Mouse (Mus musculus): ENCODE measurements around the gene Lcp2. TPM values are rescaled to one million over a fixed set of nuclear protein-coding genes. Genes with fewer than 3 reads are reported as not detected.

Gene Lcp2
- total and polyA plus RNA-seq, 3 experiments = 19.4 to 24.0 (median 20.1) TPM

GRCm38 (mm10) chr11:34101827-34102226 is 55.1 kb downstream of the Lcp2 start:
- H3K27ac ChIP-seq (ENCODE audit: insufficient read depth, low read depth) = no peak overlapping the region
- dilution Hi-C loops (cut with MboI; ENCODE audit: extremely low pct_ligation_motif_present, extremely low pct_unique_long_range_greater_than_20kb, low sequenced_read_pairs) = no loop called here
- no peaks in the 10 kb centered on the region for H3K9me3 ChIP-seq (replicated peaks; ENCODE audit: low read length)
- no peaks in the 10 kb centered on the region for H3K79me2 ChIP-seq (replicated peaks; ENCODE audit: control insufficient read depth, extremely low read depth, insufficient read depth, poor library complexity, severe bottlenecking)
- in situ Hi-C loops (cut with MboI; ENCODE audit: low pct_ligation_motif_present, low pct_unique_long_range_greater_than_20kb, low sequenced_read_pairs) = no loop called here
- H3K36me3 ChIP-seq (replicated peaks in 1 of 2; ENCODE audit: control insufficient read depth in 1 of 2, insufficient read depth in 1 of 2, low read length in 1 of 2) = no peaks in the 10 kb centered on the region
- no peak for TF ChIP-seq RCOR1 (conservative IDR thresholded peaks at IDR 0.05; ENCODE audit: low read depth, low read length)
- TF ChIP-seq MAZ (IDR thresholded peaks at IDR 0.05; ENCODE audit: low read depth, low read length) = no peak
- TF ChIP-seq IRF4 (IDR thresholded peaks at IDR 0.05; ENCODE audit: low read depth, low read length) = peak; percentile 58; the same call in 1 of the 2 replicates
- TF ChIP-seq EP300 (IDR thresholded peaks at IDR 0.05; ENCODE audit: low read length) = peak; percentile 67
- TF ChIP-seq UBTF (IDR thresholded peaks at IDR 0.05; ENCODE audit: low read depth, low read length) = no peak
- no peak for TF ChIP-seq JUN (IDR thresholded peaks at IDR 0.05; ENCODE audit: insufficient read depth, low read depth, low read length)
- no peak for TF ChIP-seq MYC (IDR thresholded peaks at IDR 0.05; ENCODE audit: low read depth, low read length)
- TF ChIP-seq ELF1 (IDR thresholded peaks at IDR 0.05; ENCODE audit: low read depth, low read length) = no peak
- no peak for TF ChIP-seq ZMIZ1 (IDR thresholded peaks at IDR 0.05; ENCODE audit: low read depth, low read length)
- TF ChIP-seq RAD21 (IDR thresholded peaks at IDR 0.05; ENCODE audit: low read depth, low read length) = no peak
- TF ChIP-seq USF1 (IDR thresholded peaks at IDR 0.05; ENCODE audit: low read depth, low read length) = no peak
- no peak for TF ChIP-seq SIN3A (IDR thresholded peaks at IDR 0.05; ENCODE audit: low read length)
- TF ChIP-seq BHLHE40 (IDR thresholded peaks at IDR 0.05; ENCODE audit: low read depth, low read length) = peak; percentile 78
- TF ChIP-seq POLR2A (IDR thresholded peaks at IDR 0.05; ENCODE audit: low read depth, low read length) = no peak
- no peak for TF ChIP-seq NELFE (IDR thresholded peaks at IDR 0.05; ENCODE audit: low read depth, low read length)
- TF ChIP-seq HCFC1 (IDR thresholded peaks at IDR 0.05; ENCODE audit: low read depth, low read length) = no peak
- 0 out of 2 replicates have a peak, but pooled peaks have one; percentile 27 for TF ChIP-seq ETS1 (conservative IDR thresholded peaks at IDR 0.05; ENCODE audit: low read depth, low read length)
- no peak for TF ChIP-seq CHD2 (IDR thresholded peaks at IDR 0.05; ENCODE audit: low read length)
- no peak for TF ChIP-seq MAX (IDR thresholded peaks at IDR 0.05; ENCODE audit: low read length)
- TF ChIP-seq MXI1 (IDR thresholded peaks at IDR 0.05; ENCODE audit: low read depth, low read length) = no peak
- no peak for TF ChIP-seq CTCF (conservative IDR thresholded peaks at IDR 0.05 in 1 of 2, IDR thresholded peaks at IDR 0.05 in 1 of 2; ENCODE audit: low read depth in 2 of 2, low read length in 2 of 2)
- no peak for TF ChIP-seq NRF1 (IDR thresholded peaks at IDR 0.05; ENCODE audit: low read depth, low read length)
- no peak for TF ChIP-seq ZNF384 (IDR thresholded peaks at IDR 0.05; ENCODE audit: low read depth, low read length)
- DNase-seq (ENCODE audit: extremely low read depth) = no peak
- H3K4me2 ChIP-seq (ENCODE audit: insufficient read depth, low read depth, poor library complexity, severe bottlenecking) = 0 out of 2 replicates have a peak overlapping the region, but pooled peaks have one; percentile 24
- peaks cover 14 to 25% of the 10 kb centered on the region in 2 experiments; a peak in 3 of 4 replicates for H3K4me1 ChIP-seq (ENCODE audit: control insufficient read depth in 1 of 2, insufficient read depth in 2 of 2)
- no peak overlapping the region for H3K9ac ChIP-seq (ENCODE audit: insufficient read depth, low read depth)
- no peaks in the 10 kb centered on the region for H3K27me3 ChIP-seq (replicated peaks)
- no peak overlapping the region for H3K4me3 ChIP-seq (replicated peaks in 1 of 3; ENCODE audit: low read depth in 2 of 3, low read length in 2 of 3, poor library complexity in 1 of 3)

GRCm38 (mm10) chr11:34104919-34105318 is 58.2 kb downstream of the Lcp2 start:
- dilution Hi-C loops (cut with MboI; ENCODE audit: extremely low pct_ligation_motif_present, extremely low pct_unique_long_range_greater_than_20kb, low sequenced_read_pairs) (no loop called here), in situ Hi-C loops (cut with MboI; ENCODE audit: low pct_ligation_motif_present, low pct_unique_long_range_greater_than_20kb, low sequenced_read_pairs) (no loop called here)
- Histone ChIP-seq H3K36me3 (replicated peaks in 1 of 2; ENCODE audit: control insufficient read depth in 1 of 2, insufficient read depth in 1 of 2, low read length in 1 of 2) (no peaks in the 10 kb centered on the region), H3K9me3 (replicated peaks; ENCODE audit: low read length) (no peaks in the 10 kb centered on the region), H3K4me2 (ENCODE audit: insufficient read depth, low read depth, poor library complexity, severe bottlenecking) (no peak overlapping the region), H3K4me3 (replicated peaks in 1 of 3; ENCODE audit: low read depth in 2 of 3, low read length in 2 of 3, poor library complexity in 1 of 3) (no peak overlapping the region), H3K27ac (ENCODE audit: insufficient read depth, low read depth) (no peak overlapping the region), H3K4me1 (ENCODE audit: control insufficient read depth in 1 of 2, insufficient read depth in 2 of 2) (peaks cover 14 to 25% of the 10 kb centered on the region in 2 experiments; a peak in 3 of 4 replicates), H3K27me3 (replicated peaks) (no peaks in the 10 kb centered on the region), H3K9ac (ENCODE audit: insufficient read depth, low read depth) (no peak overlapping the region), H3K79me2 (replicated peaks; ENCODE audit: control insufficient read depth, extremely low read depth, insufficient read depth, poor library complexity, severe bottlenecking) (no peaks in the 10 kb centered on the region)
- no peak for TF ChIP-seq TBP (conservative IDR thresholded peaks at IDR 0.05; ENCODE audit: low read depth, low read length)
- DNase-seq (ENCODE audit: extremely low read depth) = no peak
